Mouse (Mus musculus) liver, adult (tissue): ENCODE measurements around the gene Gas2l2.

Experiments used
- GATA4 ChIP-seq: IDR thresholded peaks from 2 replicates; pipeline ENCODE4 v1.6.1; 2014; ENCODE audit warnings: mild to moderate bottlenecking, low read length; ENCODE audit not compliant: insufficient replicate concordance

The Gas2l2 gene

GRCm38 (mm10) chr11:83417708-83418107, 11.5 kb downstream of the Gas2l2 start:
- no peak for TF ChIP-seq GATA4

- no peak for TF ChIP-seq GATA4
Measured at GRCm38 (mm10) chr11:83417080-83417479, 12.2 kb downstream of the Gas2l2 start.

GRCm38 (mm10) chr11:83410510-83410909, 18.7 kb downstream of the Gas2l2 start:
- no peak for TF ChIP-seq GATA4

- no peak for TF ChIP-seq GATA4
Measured at GRCm38 (mm10) chr11:83409792-83410291, 19.4 kb downstream of the Gas2l2 start.

GRCm38 (mm10) chr11:83409087-83409754, 20.0 kb downstream of the Gas2l2 start, which contains the start of gene Rasl10b:
TSS of gene Rasl10b (plus strand) at chr11:83409137.
- TF ChIP-seq GATA4, result no peak

GRCm38 (mm10) chr11:83408242-83408641, 21.0 kb downstream of the Gas2l2 start:
- no peak for TF ChIP-seq GATA4

- TF ChIP-seq GATA4, result no peak
Measured at GRCm38 (mm10) chr11:83406391-83406790, 22.9 kb downstream of the Gas2l2 start.

- no peak for TF ChIP-seq GATA4
Measured at GRCm38 (mm10) chr11:83403787-83404186, 25.5 kb downstream of the Gas2l2 start.

- no peak for TF ChIP-seq GATA4
Measured at GRCm38 (mm10) chr11:83398724-83399123, 30.5 kb downstream of the Gas2l2 start.

- TF ChIP-seq GATA4, result no peak
Measured at GRCm38 (mm10) chr11:83397626-83398025, 31.6 kb downstream of the Gas2l2 start.

GRCm38 (mm10) chr11:83394802-83395439, 34.3 kb downstream of the Gas2l2 start:
- TF ChIP-seq GATA4, result no peak

GRCm38 (mm10) chr11:83393062-83393461, 36.2 kb downstream of the Gas2l2 start:
- no peak for TF ChIP-seq GATA4

- TF ChIP-seq GATA4, result no peak
Measured at GRCm38 (mm10) chr11:83383532-83383887, 45.7 kb downstream of the Gas2l2 start.

- TF ChIP-seq GATA4, result no peak
Measured at GRCm38 (mm10) chr11:83382876-83383531, 46.3 kb downstream of the Gas2l2 start.

- no peak for TF ChIP-seq GATA4
Measured at GRCm38 (mm10) chr11:83379745-83380341, 49.4 kb downstream of the Gas2l2 start.
